Mouse (Mus musculus): Measurements from ENCODE around the gene Ndfip2. TPM values are rescaled to one million over a fixed set of nuclear protein-coding genes. Genes with fewer than 3 reads are reported as not detected.

Gene Ndfip2
- polyA plus RNA-seq, 1 experiment from 2014 or later: 53.7 TPM

DNA sequence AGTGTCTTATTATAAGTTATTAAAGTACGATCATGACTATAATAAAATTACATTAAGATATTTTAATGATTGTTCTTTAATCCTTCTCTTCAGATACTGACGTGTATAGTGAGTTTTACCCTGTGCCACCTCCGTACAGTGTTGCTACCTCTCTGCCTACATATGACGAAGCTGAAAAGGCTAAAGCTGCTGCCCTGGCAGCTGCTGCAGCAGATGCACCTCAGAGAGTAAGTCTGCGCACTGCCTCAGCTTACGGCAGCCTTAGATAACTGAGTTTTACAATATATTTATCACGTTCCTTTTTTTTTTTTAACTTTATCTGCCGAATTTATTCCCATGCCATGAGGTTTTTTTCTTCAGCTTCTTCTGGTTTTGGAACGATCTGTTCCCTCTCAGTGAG lies 33.8 kb downstream of the Ndfip2 start:
- WGBS: 92% methylated on average over 9 of the region's 9 CpGs
- H3K9ac ChIP-seq (ENCODE audit: low read length): no peak overlapping the region
- H3K4me1 ChIP-seq (ENCODE audit: control insufficient read depth, insufficient read depth, low read length): no peaks in the 10 kb centered on the region
- H3K4me3 ChIP-seq (ENCODE audit: low read depth, low read length): no peak overlapping the region
- H3K4me2 ChIP-seq (ENCODE audit: low read depth, severe bottlenecking): no peak overlapping the region
- H3K27me3 ChIP-seq (ENCODE audit: control insufficient read depth, insufficient read depth, low read length): no peaks in the 10 kb centered on the region
- no peaks in the 10 kb centered on the region for H3K36me3 ChIP-seq (ENCODE audit: control insufficient read depth, insufficient read depth, low read length)
- ATAC-seq (ENCODE audit: insufficient number of reproducible peaks, low FRiP score, low TSS enrichment, low read depth) (no peak), DNase-seq (ENCODE audit: low spot score) (no peak)
- no peak overlapping the region for H3K27ac ChIP-seq (replicated peaks; ENCODE audit: low read depth, low read length)
- no peaks in the 10 kb centered on the region for H3K9me3 ChIP-seq (ENCODE audit: control insufficient read depth, low read length)

DNA sequence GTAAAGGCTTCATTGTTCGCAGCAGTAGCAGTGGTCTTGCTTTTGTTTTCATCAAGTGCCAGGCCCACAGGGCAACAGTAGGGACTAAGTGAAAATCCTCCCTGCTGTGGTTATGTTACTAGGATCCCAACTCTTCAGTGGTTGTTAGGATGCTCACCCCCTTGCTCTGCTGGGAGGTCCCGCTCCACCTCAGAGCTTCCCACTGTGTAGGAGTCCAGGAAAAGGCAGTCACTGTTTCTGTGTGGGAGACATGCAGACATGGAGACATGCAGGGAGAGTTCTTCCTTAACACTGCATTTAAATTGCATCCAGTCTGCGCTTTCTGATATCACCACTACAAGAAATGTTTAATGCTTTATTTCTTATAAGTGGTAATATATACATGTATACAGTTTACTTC lies 35.4 kb downstream of the Ndfip2 start:
- WGBS: 89% methylated on average over 3 of the region's 3 CpGs
- no peaks in the 10 kb centered on the region for H3K27me3 ChIP-seq (ENCODE audit: control insufficient read depth, insufficient read depth, low read length)

DNA sequence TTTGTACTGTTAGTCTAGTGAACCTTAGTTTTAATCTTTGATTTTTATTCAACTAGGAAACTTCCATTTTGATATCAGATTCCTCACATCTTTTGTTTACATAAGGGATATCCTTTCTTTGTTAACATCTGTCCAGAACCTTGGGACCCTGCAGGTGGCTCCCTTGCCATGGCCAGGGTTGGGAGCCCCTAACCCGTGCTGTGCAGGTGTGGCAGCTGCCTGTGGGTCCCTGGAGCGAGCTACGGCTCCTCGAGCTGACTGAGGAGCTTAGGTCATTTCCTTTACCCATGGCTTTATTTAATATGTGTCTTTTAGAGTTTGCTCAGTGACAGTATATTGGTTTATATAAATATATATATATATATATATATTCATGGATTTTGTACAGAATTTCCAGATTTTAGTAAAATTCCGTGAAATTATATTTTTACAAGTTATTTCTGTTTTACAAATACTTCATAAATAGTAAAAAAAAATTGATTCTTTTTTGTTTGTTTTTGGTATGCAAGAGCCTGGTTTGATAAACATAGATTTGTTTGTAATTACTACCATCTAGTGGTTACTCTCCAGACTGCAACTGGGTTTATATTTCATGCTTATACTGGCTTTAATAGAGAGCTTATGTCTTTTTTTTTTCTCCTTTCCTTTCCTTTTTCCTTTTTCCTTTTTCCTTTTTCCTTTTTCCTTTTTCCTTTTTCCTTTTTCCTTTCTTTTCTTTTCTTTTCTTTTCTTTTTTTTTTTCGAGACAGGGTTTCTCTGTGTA lies 37.6 kb downstream of the Ndfip2 start:
- Histone ChIP-seq H3K4me1 (ENCODE audit: control insufficient read depth, insufficient read depth, low read length) (no peaks in the 10 kb centered on the region), H3K27me3 (ENCODE audit: control insufficient read depth, insufficient read depth, low read length) (no peaks in the 10 kb centered on the region), H3K4me2 (ENCODE audit: low read depth, severe bottlenecking) (no peak overlapping the region), H3K27ac (replicated peaks; ENCODE audit: low read depth, low read length) (no peak overlapping the region), H3K4me3 (ENCODE audit: low read depth, low read length) (no peak overlapping the region), H3K36me3 (ENCODE audit: control insufficient read depth, insufficient read depth, low read length) (no peaks in the 10 kb centered on the region), H3K9ac (ENCODE audit: low read length) (no peak overlapping the region), H3K9me3 (ENCODE audit: control insufficient read depth, low read length) (no peaks in the 10 kb centered on the region)
- 51% methylated on average over 6 of the region's 6 CpGs for WGBS
- DNase-seq (ENCODE audit: low spot score) (no peak), ATAC-seq (ENCODE audit: insufficient number of reproducible peaks, low FRiP score, low TSS enrichment, low read depth) (no peak)

More for the DNA sequence above, 35.4 kb downstream of the Ndfip2 start:
- DNase-seq (ENCODE audit: low spot score) (no peak), ATAC-seq (ENCODE audit: insufficient number of reproducible peaks, low FRiP score, low TSS enrichment, low read depth) (no peak)
- no peaks in the 10 kb centered on the region for H3K9me3 ChIP-seq (ENCODE audit: control insufficient read depth, low read length)
- no peaks in the 10 kb centered on the region for H3K36me3 ChIP-seq (ENCODE audit: control insufficient read depth, insufficient read depth, low read length)
- no peak overlapping the region for H3K4me3 ChIP-seq (ENCODE audit: low read depth, low read length)
- H3K9ac ChIP-seq (ENCODE audit: low read length): no peak overlapping the region
- H3K27ac ChIP-seq (replicated peaks; ENCODE audit: low read depth, low read length): no peak overlapping the region
- no peaks in the 10 kb centered on the region for H3K4me1 ChIP-seq (ENCODE audit: control insufficient read depth, insufficient read depth, low read length)
- no peak overlapping the region for H3K4me2 ChIP-seq (ENCODE audit: low read depth, severe bottlenecking)

DNA sequence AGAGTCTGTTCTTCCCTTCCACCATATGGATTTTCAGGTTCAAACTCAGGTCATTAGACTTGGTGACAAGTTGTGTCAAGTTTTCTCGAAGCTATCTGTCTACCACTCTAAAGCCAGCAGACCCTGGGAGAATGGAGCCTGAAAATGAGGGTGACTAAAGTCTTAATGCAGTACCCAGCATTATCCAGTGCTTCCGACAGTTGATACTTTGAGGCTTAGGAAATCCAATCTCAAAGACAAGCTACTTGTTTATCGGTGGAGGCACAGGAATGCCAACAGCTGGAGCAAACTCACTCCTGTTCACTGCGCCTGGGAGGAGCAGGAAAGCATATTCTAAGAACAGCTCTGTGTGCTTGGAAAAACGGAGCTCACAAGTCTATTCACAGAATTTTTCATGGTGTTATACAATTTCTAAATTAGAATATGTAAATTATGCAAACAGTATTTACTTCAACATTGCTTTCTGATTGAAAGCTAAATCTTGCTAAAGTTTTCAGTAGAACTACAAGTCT lies 41.4 kb downstream of the Ndfip2 start:
- H3K4me1 ChIP-seq (ENCODE audit: control insufficient read depth, insufficient read depth, low read length): no peaks in the 10 kb centered on the region
- WGBS: 77% methylated on average over 5 of the region's 5 CpGs

DNA sequence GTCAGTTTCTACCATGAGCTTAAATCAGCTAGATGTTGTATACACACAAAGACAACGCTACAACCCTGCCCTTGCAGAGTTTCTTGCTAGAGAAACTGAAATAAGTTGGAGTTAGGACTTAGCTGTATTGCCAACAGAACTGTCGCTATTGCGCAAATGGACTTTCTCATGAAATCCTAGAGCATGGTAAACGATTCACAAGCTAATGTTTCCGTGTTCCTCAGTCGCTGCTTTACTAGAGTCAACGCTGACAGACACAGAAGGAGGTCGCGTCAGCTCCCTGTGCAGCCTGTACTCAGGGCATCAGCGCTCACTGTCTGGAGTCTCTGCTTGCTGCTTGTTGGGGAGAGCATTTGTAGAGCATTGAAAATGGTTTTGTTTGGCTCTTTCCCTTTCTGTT lies 42.2 kb downstream of the Ndfip2 start:
- Histone ChIP-seq H3K4me2 (ENCODE audit: low read depth, severe bottlenecking) (no peak overlapping the region), H3K4me1 (ENCODE audit: control insufficient read depth, insufficient read depth, low read length) (no peaks in the 10 kb centered on the region), H3K36me3 (ENCODE audit: control insufficient read depth, insufficient read depth, low read length) (no peaks in the 10 kb centered on the region), H3K9ac (ENCODE audit: low read length) (no peak overlapping the region), H3K27me3 (ENCODE audit: control insufficient read depth, insufficient read depth, low read length) (no peaks in the 10 kb centered on the region), H3K27ac (replicated peaks; ENCODE audit: low read depth, low read length) (no peak overlapping the region), H3K9me3 (ENCODE audit: control insufficient read depth, low read length) (no peaks in the 10 kb centered on the region), H3K4me3 (ENCODE audit: low read depth, low read length) (no peak overlapping the region)
- 86% methylated on average over 10 of the region's 10 CpGs for WGBS
- no peak for ATAC-seq (ENCODE audit: insufficient number of reproducible peaks, low FRiP score, low TSS enrichment, low read depth)
- DNase-seq (ENCODE audit: low spot score): no peak

More for the DNA sequence above, 41.4 kb downstream of the Ndfip2 start:
- Histone ChIP-seq H3K9ac (ENCODE audit: low read length) (no peak overlapping the region), H3K36me3 (ENCODE audit: control insufficient read depth, insufficient read depth, low read length) (no peaks in the 10 kb centered on the region), H3K27me3 (ENCODE audit: control insufficient read depth, insufficient read depth, low read length) (no peaks in the 10 kb centered on the region), H3K4me2 (ENCODE audit: low read depth, severe bottlenecking) (no peak overlapping the region), H3K9me3 (ENCODE audit: control insufficient read depth, low read length) (no peaks in the 10 kb centered on the region), H3K27ac (replicated peaks; ENCODE audit: low read depth, low read length) (no peak overlapping the region), H3K4me3 (ENCODE audit: low read depth, low read length) (no peak overlapping the region)
- ATAC-seq (ENCODE audit: insufficient number of reproducible peaks, low FRiP score, low TSS enrichment, low read depth): no peak
- no peak for DNase-seq (ENCODE audit: low spot score)

DNA sequence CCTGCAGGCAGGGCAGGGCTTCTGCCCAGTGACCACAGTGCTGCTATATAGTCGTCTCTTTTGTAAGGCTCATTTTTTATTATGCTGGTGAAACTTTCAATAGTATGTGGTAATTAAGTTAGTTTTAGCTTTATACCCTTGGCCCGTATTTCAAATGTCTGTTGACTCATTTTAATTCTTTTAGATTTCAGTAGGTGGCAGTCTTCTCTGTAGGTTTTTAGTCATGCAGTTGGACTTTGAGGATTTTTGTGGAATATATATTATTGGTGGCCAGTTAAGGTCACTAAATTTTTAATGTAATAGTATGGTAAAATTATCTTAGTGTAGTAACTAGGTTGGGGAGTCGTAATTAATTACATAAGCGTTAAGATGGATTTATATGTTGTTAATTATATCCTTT lies 44.3 kb downstream of the Ndfip2 start:
- Histone ChIP-seq H3K4me2 (ENCODE audit: low read depth, severe bottlenecking) (no peak overlapping the region), H3K9ac (ENCODE audit: low read length) (no peak overlapping the region), H3K36me3 (ENCODE audit: control insufficient read depth, insufficient read depth, low read length) (no peaks in the 10 kb centered on the region), H3K9me3 (ENCODE audit: control insufficient read depth, low read length) (no peaks in the 10 kb centered on the region), H3K4me3 (ENCODE audit: low read depth, low read length) (no peak overlapping the region), H3K27ac (replicated peaks; ENCODE audit: low read depth, low read length) (no peak overlapping the region), H3K27me3 (ENCODE audit: control insufficient read depth, insufficient read depth, low read length) (no peaks in the 10 kb centered on the region), H3K4me1 (ENCODE audit: control insufficient read depth, insufficient read depth, low read length) (no peaks in the 10 kb centered on the region)
- no peak for ATAC-seq (ENCODE audit: insufficient number of reproducible peaks, low FRiP score, low TSS enrichment, low read depth)
- no peak for DNase-seq (ENCODE audit: low spot score)
- WGBS: 76% methylated on average over 4 of the region's 4 CpGs

DNA sequence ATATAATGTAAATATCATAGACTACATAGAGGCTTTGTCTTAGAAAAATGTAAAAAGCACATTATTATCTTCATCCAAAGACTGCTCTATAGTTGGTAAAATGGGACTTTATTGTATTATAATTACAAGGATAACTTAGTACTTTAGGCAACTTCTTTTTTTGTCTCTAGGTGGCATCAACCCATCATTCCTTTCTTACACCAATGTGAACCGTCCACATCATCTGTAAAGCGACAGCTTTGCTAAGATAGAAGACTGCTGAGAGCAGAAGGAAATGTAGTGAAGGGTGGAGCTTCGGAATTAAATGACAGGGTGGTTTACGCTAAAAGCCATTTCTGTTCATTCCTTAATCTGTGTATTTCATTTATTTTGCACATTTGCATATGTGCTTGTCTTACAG lies 49.3 kb downstream of the Ndfip2 start:
- no peaks in the 10 kb centered on the region for H3K4me1 ChIP-seq (ENCODE audit: control insufficient read depth, insufficient read depth, low read length)
- ATAC-seq (ENCODE audit: insufficient number of reproducible peaks, low FRiP score, low TSS enrichment, low read depth) (no peak), DNase-seq (ENCODE audit: low spot score) (no peak)
- WGBS: 82% methylated on average over 4 of the region's 4 CpGs
- no peak overlapping the region for H3K4me3 ChIP-seq (ENCODE audit: low read depth, low read length)
- no peak overlapping the region for H3K27ac ChIP-seq (replicated peaks; ENCODE audit: low read depth, low read length)
- no peaks in the 10 kb centered on the region for H3K36me3 ChIP-seq (ENCODE audit: control insufficient read depth, insufficient read depth, low read length)
- H3K4me2 ChIP-seq (ENCODE audit: low read depth, severe bottlenecking): no peak overlapping the region
- no peaks in the 10 kb centered on the region for H3K27me3 ChIP-seq (ENCODE audit: control insufficient read depth, insufficient read depth, low read length)
- H3K9me3 ChIP-seq (ENCODE audit: control insufficient read depth, low read length): no peaks in the 10 kb centered on the region
- H3K9ac ChIP-seq (ENCODE audit: low read length): no peak overlapping the region

DNA sequence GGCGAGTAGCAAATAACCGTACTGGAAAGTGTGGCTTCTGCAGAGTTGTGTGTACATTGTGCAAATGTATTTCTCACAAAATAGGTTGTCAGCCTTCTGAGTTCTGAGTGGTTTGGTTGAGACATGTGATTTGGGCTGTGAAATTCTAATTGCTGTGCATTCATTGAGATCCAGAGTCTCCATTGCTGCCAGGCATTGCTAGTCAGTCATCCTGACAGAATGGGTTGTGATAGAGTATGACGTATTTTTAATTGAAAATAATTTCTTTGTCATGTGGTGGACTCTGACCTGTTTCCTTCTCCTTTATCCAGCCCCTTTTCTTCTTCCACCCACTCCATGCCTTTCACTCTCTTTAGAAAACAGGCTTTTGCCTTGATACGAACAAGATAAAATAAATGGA lies 54.0 kb downstream of the Ndfip2 start:
- Histone ChIP-seq H3K9ac (ENCODE audit: low read length) (no peak overlapping the region), H3K4me3 (ENCODE audit: low read depth, low read length) (no peak overlapping the region), H3K4me2 (ENCODE audit: low read depth, severe bottlenecking) (no peak overlapping the region), H3K4me1 (ENCODE audit: control insufficient read depth, insufficient read depth, low read length) (no peaks in the 10 kb centered on the region), H3K36me3 (ENCODE audit: control insufficient read depth, insufficient read depth, low read length) (no peaks in the 10 kb centered on the region), H3K27me3 (ENCODE audit: control insufficient read depth, insufficient read depth, low read length) (no peaks in the 10 kb centered on the region), H3K27ac (replicated peaks; ENCODE audit: low read depth, low read length) (no peak overlapping the region), H3K9me3 (ENCODE audit: control insufficient read depth, low read length) (no peaks in the 10 kb centered on the region)
- ATAC-seq (ENCODE audit: insufficient number of reproducible peaks, low FRiP score, low TSS enrichment, low read depth): no peak
- WGBS: 89% methylated on average over 4 of the region's 4 CpGs
- no peak for DNase-seq (ENCODE audit: low spot score)

DNA sequence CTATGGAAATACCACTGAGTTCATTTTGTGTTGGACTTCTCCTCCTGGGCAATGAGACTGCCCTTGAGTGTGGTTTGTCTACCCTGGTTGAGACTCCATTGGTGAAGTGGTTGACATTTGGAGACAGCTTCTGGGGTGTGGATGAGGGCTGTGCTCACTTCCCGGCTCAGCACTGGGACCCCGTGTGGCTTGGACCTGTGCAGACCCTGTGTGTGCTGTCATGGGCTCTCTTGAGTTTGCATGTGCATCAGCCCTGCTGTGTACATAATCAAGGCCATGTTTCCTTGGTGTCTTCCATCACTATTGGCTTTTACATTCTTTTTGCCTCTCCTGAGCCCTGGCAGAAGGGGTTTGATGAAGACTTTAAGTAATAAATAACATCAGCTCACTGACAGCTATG lies 54.6 kb downstream of the Ndfip2 start:
- DNase-seq (ENCODE audit: low spot score) (no peak), ATAC-seq (ENCODE audit: insufficient number of reproducible peaks, low FRiP score, low TSS enrichment, low read depth) (no peak)
- Histone ChIP-seq H3K36me3 (ENCODE audit: control insufficient read depth, insufficient read depth, low read length) (no peaks in the 10 kb centered on the region), H3K27me3 (ENCODE audit: control insufficient read depth, insufficient read depth, low read length) (no peaks in the 10 kb centered on the region), H3K4me2 (ENCODE audit: low read depth, severe bottlenecking) (no peak overlapping the region), H3K4me3 (ENCODE audit: low read depth, low read length) (no peak overlapping the region), H3K9ac (ENCODE audit: low read length) (no peak overlapping the region), H3K27ac (replicated peaks; ENCODE audit: low read depth, low read length) (no peak overlapping the region), H3K9me3 (ENCODE audit: control insufficient read depth, low read length) (no peaks in the 10 kb centered on the region), H3K4me1 (ENCODE audit: control insufficient read depth, insufficient read depth, low read length) (no peaks in the 10 kb centered on the region)
- 86% methylated on average over 2 of the region's 2 CpGs for WGBS
